8 mouse cellular contexts compared by ENCODE assay signal in genomic region chr2:51981630-51982029, GRCm38 (mm10). TPM values are rescaled to one million over a fixed set of nuclear protein-coding genes. Genes with fewer than 3 reads are reported as not detected.
DNase-seq lines count a peak whose midpoint lies in the region; ATAC-seq and TF ChIP-seq lines count a peak whose summit lies in the region.

No protein-coding gene starts in this region.

- 0 out of 2 replicates have a peak overlapping the region, but pooled peaks have one; percentile 2 for H3K9ac ChIP-seq in lung, embryonic 14.5 days

- H3K27me3 ChIP-seq in lung, embryonic 14.5 days (ENCODE audit: insufficient read depth, low read length): no peaks in the 10 kb centered on the region

- H3K36me3 ChIP-seq in lung, embryonic 14.5 days (ENCODE audit: insufficient read depth): no peaks in the 10 kb centered on the region

- DNase-seq in layer of hippocampus, adult 2 months (ENCODE audit: low spot score in 2 of 2): no peak
- no peak for DNase-seq in layer of hippocampus, adult 11-12 months (ENCODE audit: low spot score)
- DNase-seq in kidney, adult 11 months: peak; percentile 33
- DNase-seq in lung, embryonic 14.5 days: peak; percentile 76
- no peak for DNase-seq in B cell, adult 2 months
- no peak for DNase-seq in layer of hippocampus, adult 18-20 months (ENCODE audit: low spot score in 2 of 2)
- DNase-seq in left cerebral cortex, adult 9 months (ENCODE audit: low spot score in 2 of 2): no peak

- 0 out of 2 replicates have a peak, but pooled peaks cover 7% of the 10 kb centered on the region for H3K9me3 ChIP-seq in lung, embryonic 14.5 days (ENCODE audit: low read depth, low read length)

- 30% methylated on average over 11 of the region's 11 CpGs for WGBS in lung, embryonic 14.5 days

- TF ChIP-seq CTCF in layer of hippocampus, adult 2 months (conservative IDR thresholded peaks at IDR 0.05): no peak
- TF ChIP-seq CTCF in lung, embryonic 14.5 days (IDR thresholded peaks at IDR 0.05; ENCODE audit: low read depth): no peak

- 0 out of 2 replicates have a peak, but pooled peaks cover 12% of the 10 kb centered on the region for H3K4me1 ChIP-seq in lung, embryonic 14.5 days (ENCODE audit: insufficient read depth)

- ATAC-seq in granulocyte monocyte progenitor cell, adult 5-6 weeks (replicated peaks; ENCODE audit: poor library complexity, severe bottlenecking): peak; percentile 86
- ATAC-seq in lung, embryonic 14.5 days (ENCODE audit: insufficient read depth): peak; percentile 82

- peak overlapping the region; percentile 17; the same call in 1 of the 2 replicates for H3K4me3 ChIP-seq in layer of hippocampus, adult 2 months
- 0 out of 2 replicates have a peak overlapping the region, but pooled peaks have one; percentile 4 for H3K4me3 ChIP-seq in lung, embryonic 14.5 days (ENCODE audit: low read depth, low read length)

- 0 out of 2 replicates have a peak overlapping the region, but pooled peaks have one; percentile 36 for H3K27ac ChIP-seq in layer of hippocampus, adult 2 months
- H3K27ac ChIP-seq in lung, embryonic 14.5 days (ENCODE audit: low read depth): peak overlapping the region; percentile 75

- H3K4me2 ChIP-seq in lung, embryonic 14.5 days: peak overlapping the region; percentile 48

RNA-seq across cellular contexts. Expression of gene Nmi, which starts 8.3 kb away (rescaled TPM):
- total RNA-seq in layer of hippocampus, adult 2 months (2021): 1 to 10 TPM; 2.7 to 3.8 TPM
- total RNA-seq in granulocyte monocyte progenitor cell, adult 5-6 weeks (2014; fragmentation: Nextera tagmentation): 16.8 and 21.7 TPM in 2 replicates
- 44.8 and 59.3 TPM in 2 replicates for total RNA-seq in granulocyte monocyte progenitor cell, adult 5-6 weeks (2017)
- polyA plus RNA-seq in lung, embryonic 14.5 days (2014; fragmentation: Nextera tagmentation; extraction: Ambion mirVana): 19.4 and 20.3 TPM in 2 replicates
- total RNA-seq in layer of hippocampus, adult 18-20 months (2021): 1 to 10 TPM; 3.9 to 4.2 TPM

RNA-seq across cellular contexts. Expression of gene Rbm43, which starts 46.7 kb away (rescaled TPM):
- 10 to 100 TPM; 17.0 to 17.9 TPM for total RNA-seq in layer of hippocampus, adult 2 months (2021)
- 31.2 and 37.1 TPM in 2 replicates for total RNA-seq in granulocyte monocyte progenitor cell, adult 5-6 weeks (2014; fragmentation: Nextera tagmentation)
- 18.0 and 30.1 TPM in 2 replicates for total RNA-seq in granulocyte monocyte progenitor cell, adult 5-6 weeks (2017)
- polyA plus RNA-seq in lung, embryonic 14.5 days (2014; fragmentation: Nextera tagmentation; extraction: Ambion mirVana): 18.2 and 19.2 TPM in 2 replicates
- 10 to 100 TPM; 20.7 to 21.8 TPM for total RNA-seq in layer of hippocampus, adult 18-20 months (2021)

RNA-seq across cellular contexts. Expression of gene Tnfaip6, which starts 56.2 kb away (rescaled TPM):
- total RNA-seq in layer of hippocampus, adult 2 months (2021): 1 to 10 TPM; 7.5 to 7.8 TPM
- 0.92 TPM in 1 of 2 replicates, not detected in the other for total RNA-seq in granulocyte monocyte progenitor cell, adult 5-6 weeks (2014; fragmentation: Nextera tagmentation)
- total RNA-seq in granulocyte monocyte progenitor cell, adult 5-6 weeks (2017): 0.31 and 0.65 TPM in 2 replicates
- polyA plus RNA-seq in lung, embryonic 14.5 days (2014; fragmentation: Nextera tagmentation; extraction: Ambion mirVana): 6.2 and 6.3 TPM in 2 replicates
- 10 to 100 TPM in 1 of 2 experiments, 1 to 10 TPM in 1; 8.9 to 13.0 TPM for total RNA-seq in layer of hippocampus, adult 18-20 months (2021)

Comparison
In these comparisons a context has a peak if more than half of its experiments do, and no peak if none do; other contexts are left out.
1. DNase-seq: peak in kidney, adult 11 months (single experiment) and lung, embryonic 14.5 days (single experiment); none in layer of hippocampus, adult 2 months (0 of 2), layer of hippocampus, adult 11-12 months (single experiment), B cell, adult 2 months (0 of 2), layer of hippocampus, adult 18-20 months (0 of 2) and left cerebral cortex, adult 9 months (0 of 2).
2. RNA of gene Tnfaip6, which starts 56.2 kb away (total RNA-seq): 8.9 to 13.0 TPM in layer of hippocampus, adult 18-20 months and 7.5 to 7.8 TPM in layer of hippocampus, adult 2 months; 0.31 to 0.92 TPM in granulocyte monocyte progenitor cell, adult 5-6 weeks; every median in the first group is over 4 times any median in the second.